Mouse (Mus musculus) embryonic fibroblast, embryonic 13.5 days (primary cell): ENCODE results near the gene Il31ra.

Source experiments
- CTCF ChIP-seq: IDR thresholded peaks from 2 replicates; pipeline ENCODE4 v1.5.1; 2011; ENCODE audit warnings: mild to moderate bottlenecking, control low read depth, low read length, moderate library complexity, borderline replicate concordance; ENCODE audit not compliant: insufficient read depth
- POLR2A ChIP-seq: IDR thresholded peaks from 2 replicates; pipeline ENCODE4 v1.6.1; 2011; ENCODE audit warnings: low read depth, mild to moderate bottlenecking, control low read depth, low read length, moderate library complexity

DNA sequence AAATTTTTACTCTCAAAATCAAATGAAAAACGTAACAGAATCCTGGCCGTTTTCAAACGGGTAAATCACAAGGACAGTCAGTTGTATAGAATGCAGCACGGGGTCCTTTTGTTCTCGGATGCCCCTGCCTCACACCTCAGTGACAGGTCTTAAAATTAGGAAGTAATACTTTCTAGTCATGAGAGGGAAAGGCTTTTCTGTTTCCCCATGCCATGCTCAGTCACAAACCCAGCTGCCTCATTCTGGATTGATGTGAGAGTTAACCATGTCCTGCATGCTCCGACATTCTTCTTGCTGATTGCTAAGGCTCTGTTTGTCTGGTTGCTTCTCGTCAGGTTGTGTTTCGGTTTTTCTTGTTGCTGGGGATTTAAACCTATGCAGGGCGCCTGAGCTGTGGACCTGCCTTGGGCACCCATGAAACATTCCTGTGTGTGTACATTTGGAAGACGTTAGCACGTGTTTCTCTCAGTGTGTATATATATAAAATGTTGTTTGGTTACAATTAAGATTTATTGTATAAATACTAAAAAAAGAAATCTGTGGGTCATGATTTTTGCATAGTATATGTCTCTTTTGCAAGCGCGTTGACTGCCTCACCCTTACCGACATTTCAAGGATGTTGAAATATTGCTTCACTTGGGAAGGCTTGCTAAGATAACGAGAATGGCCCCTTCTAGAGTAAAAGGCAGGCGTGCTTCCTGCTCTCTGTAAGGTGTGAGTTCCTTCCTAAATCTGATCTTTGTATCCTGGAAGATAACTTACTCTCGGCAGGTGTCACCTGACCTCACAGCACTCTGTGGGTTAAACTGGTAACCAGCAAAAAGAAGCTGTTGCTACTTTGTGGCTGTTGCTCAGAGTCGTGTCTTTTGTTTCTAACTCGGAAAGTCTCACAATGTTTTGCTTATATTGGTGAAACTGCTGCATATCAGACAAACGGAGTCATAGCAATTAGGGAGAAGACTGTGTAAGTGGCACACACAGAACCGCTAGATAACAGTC is 120.1 kb downstream of the Il31ra start:
- no peak for TF ChIP-seq POLR2A
- TF ChIP-seq CTCF, result no peak
